Mouse (Mus musculus) liver, postnatal 0 days (tissue): Measurements from ENCODE around the gene Gzmk. TPM values are rescaled to one million over a fixed set of nuclear protein-coding genes. Genes with fewer than 3 reads are reported as not detected.
A peak's percentile ranks its signal among the peaks of the same experiment; 100 is the strongest.

Experiments used
- ATAC-seq: fragments of 200-750 bp; cut with Nextera tagmentation; 2 replicates; pipeline ENCODE4 v1.8.0; 2017; ENCODE audit warnings: mild to moderate bottlenecking, moderate library complexity
- DNase-seq: peaks from one replicate; pipeline ENCODE4 v3.0.0-alpha.2; 2016
- H3K27ac ChIP-seq: fragments of 300-500 bp; sonication (generic); 2 replicates; pipeline ENCODE4 v1.5.1; 2014; ENCODE audit warnings: antibody characterized with exemption, moderate library complexity, mild to moderate bottlenecking, low read depth
- H3K27me3 ChIP-seq: fragments of 300-500 bp; sonication (generic); 2 replicates; pipeline ENCODE4 v1.6.1; 2014; ENCODE audit warnings: low read length, control low read depth, mixed read lengths; ENCODE audit not compliant: insufficient read depth
- H3K36me3 ChIP-seq: fragments of 300-500 bp; sonication (generic); replicated peaks from 2 replicates; pipeline ENCODE4 v1.6.1; 2014; ENCODE audit warnings: mild to moderate bottlenecking, control low read depth, low read length, moderate library complexity, mixed read lengths; ENCODE audit not compliant: insufficient read depth
- H3K4me1 ChIP-seq: fragments of 300-500 bp; sonication (generic); 2 replicates; pipeline ENCODE4 v1.6.1; 2014; ENCODE audit warnings: antibody characterized with exemption, mild to moderate bottlenecking, control low read depth; ENCODE audit not compliant: insufficient read depth
- H3K4me2 ChIP-seq: fragments of 300-500 bp; sonication (generic); 2 replicates; pipeline ENCODE4 v1.6.1; 2014; ENCODE audit warnings: low read depth, mild to moderate bottlenecking, low read length, moderate library complexity, mixed read lengths
- H3K4me3 ChIP-seq: fragments of 300-500 bp; sonication (generic); 2 replicates; pipeline ENCODE4 v1.5.1; 2014; ENCODE audit warnings: low read depth, low read length
- H3K9ac ChIP-seq: fragments of 300-500 bp; sonication (generic); replicated peaks from 2 replicates; pipeline ENCODE4 v1.6.1; 2014; ENCODE audit warnings: mild to moderate bottlenecking, moderate library complexity
- H3K9me3 ChIP-seq: fragments of 300-500 bp; sonication (generic); 2 replicates; pipeline ENCODE4 v1.6.1; 2016; ENCODE audit warnings: mild to moderate bottlenecking, control low read depth, low read length, mixed read lengths
- CTCF ChIP-seq: sonication (generic); IDR thresholded peaks from 2 replicates; pipeline ENCODE4 v1.5.1; 2016; ENCODE audit warnings: antibody characterized with exemption, low read depth
- EP300 ChIP-seq: IDR thresholded peaks from 2 replicates; pipeline ENCODE4 v1.6.1; 2016; ENCODE audit warnings: antibody characterized with exemption, low read depth, mild to moderate bottlenecking
- WGBS: fragments of 180-500 bp; shearing (Covaris S2); extraction: QIAGEN DNeasy Blood & Tissue Kit; methylation state at CpG from one replicate; pipeline ENCODE4 v1.1.7; 2014; ENCODE audit not compliant: insufficient replicate concordance; 5-methylcytosine and 5-hydroxymethylcytosine counted together
- polyA plus RNA-seq: library from polyadenylated mRNA; unstranded; fragments of >200 nt; fragmentation: Nextera tagmentation; extraction: Ambion mirVana; gene quantifications from 2 replicates; pipeline ENCODE4 v1.2.1, GENCODE M21; 2015

Gene Gzmk
- polyA plus RNA-seq, 1 experiment from 2014 or later: not detected

DNA sequence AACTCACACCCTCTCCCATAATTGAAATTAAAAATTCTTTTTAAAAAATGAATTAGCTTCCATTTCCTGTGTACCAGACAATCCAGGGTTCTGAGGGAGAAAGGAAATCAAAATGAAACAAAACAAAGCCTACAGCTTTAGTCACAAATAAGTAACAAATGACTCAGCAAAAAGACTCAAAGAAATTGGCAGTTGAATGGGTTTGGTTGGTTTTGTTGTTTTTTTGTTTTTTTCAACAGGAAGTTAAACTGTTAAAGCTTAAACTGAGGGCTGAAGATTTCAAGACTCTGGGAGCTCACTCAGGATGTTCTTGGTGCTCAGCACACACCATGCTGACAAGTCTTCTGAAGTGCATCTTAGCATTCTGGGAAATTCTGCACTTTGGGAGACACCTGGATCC, 55.5 kb downstream of the Gzmk start:
- DNase-seq (no peak), ATAC-seq (no peak)
- TF ChIP-seq CTCF: no peak
- TF ChIP-seq EP300: no peak
- no peak overlapping the region for H3K9ac ChIP-seq
- no peak overlapping the region for H3K4me3 ChIP-seq
- no peaks in the 10 kb centered on the region for H3K9me3 ChIP-seq
- H3K27me3 ChIP-seq: no peaks in the 10 kb centered on the region
- H3K4me1 ChIP-seq: no peaks in the 10 kb centered on the region
- no peak overlapping the region for H3K27ac ChIP-seq
- H3K36me3 ChIP-seq: no peaks in the 10 kb centered on the region
- H3K4me2 ChIP-seq: no peak overlapping the region

DNA sequence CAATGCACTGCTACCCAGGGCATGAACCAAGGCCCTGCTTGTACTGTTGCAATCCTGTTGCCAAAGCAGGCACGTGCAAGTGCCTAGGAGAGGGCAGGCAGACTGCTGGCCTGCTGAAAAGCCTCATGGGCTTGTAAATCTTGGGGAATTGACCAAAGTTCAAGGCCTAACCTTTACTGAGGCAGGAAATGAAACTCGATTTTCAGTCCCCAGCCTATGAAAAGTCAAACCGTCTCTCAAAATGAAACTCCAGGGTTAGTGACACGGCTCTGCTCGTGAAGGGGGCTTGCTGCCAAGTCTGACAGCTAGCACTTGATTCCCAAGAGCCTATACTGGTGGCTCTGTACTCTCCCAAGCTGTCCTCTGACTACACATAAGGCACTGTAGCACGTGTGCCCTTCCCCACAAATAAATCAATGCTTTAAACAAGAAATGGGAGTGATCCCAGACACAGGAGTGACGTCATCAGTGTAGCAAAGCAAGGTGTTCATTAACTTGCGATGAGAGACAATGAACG, 57.6 kb downstream of the Gzmk start:
- Histone ChIP-seq H3K4me2 (0 out of 2 replicates have a peak overlapping the region, but pooled peaks have one; percentile 6), H3K9ac (no peak overlapping the region), H3K36me3 (no peaks in the 10 kb centered on the region), H3K27me3 (no peaks in the 10 kb centered on the region), H3K9me3 (no peaks in the 10 kb centered on the region), H3K4me3 (no peak overlapping the region), H3K4me1 (no peaks in the 10 kb centered on the region), H3K27ac (peak overlapping the region; percentile 41; the same call in 1 of the 2 replicates)
- ATAC-seq (peak; percentile 94), DNase-seq (peak; percentile 44)
- TF ChIP-seq CTCF (no peak), EP300 (no peak)
- WGBS: 45% methylated on average over 9 of the region's 9 CpGs

DNA sequence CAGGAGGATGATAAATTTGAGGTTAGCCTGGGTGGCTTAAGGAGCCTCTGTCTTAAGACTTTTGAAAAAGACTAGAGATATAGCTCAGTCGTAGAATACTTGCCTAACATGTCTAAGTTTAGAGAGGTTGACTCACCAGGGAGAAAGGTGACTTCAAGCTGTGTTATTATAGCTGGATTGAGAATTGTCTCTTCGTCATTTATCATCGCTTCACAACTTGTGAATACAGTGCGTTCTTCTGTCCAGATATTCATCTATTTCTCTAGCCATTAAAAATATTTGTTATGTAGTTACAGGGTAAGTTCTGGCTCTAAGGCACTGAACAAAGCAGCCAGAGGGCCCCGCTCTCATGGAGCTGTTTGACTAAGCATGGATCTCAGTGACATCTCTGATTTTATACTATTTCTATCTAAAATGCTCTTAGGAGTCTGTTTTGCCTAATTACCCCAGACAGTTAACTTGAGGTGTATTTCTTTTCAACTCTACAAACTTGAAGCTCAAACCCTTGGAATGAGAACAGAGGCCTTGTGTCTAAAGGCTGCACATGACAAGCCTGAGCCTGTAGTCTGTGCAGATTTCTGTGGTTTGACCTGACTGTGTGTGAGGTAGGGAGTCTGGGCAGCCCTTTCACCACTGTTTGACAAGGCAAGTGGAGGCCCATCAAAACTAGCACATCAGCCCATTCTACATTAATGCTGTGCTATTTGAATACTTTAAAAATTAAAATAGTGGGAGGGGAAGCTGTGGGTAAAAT, 61.3 kb downstream of the Gzmk start:
- Histone ChIP-seq H3K9ac (no peak overlapping the region), H3K36me3 (no peaks in the 10 kb centered on the region), H3K4me2 (no peak overlapping the region), H3K27ac (no peak overlapping the region), H3K4me1 (no peaks in the 10 kb centered on the region), H3K4me3 (no peak overlapping the region), H3K9me3 (no peaks in the 10 kb centered on the region), H3K27me3 (no peaks in the 10 kb centered on the region)
- 82% methylated on average over 5 of the region's 5 CpGs for WGBS
- ATAC-seq (no peak), DNase-seq (no peak)
- TF ChIP-seq CTCF (no peak), EP300 (no peak)

DNA sequence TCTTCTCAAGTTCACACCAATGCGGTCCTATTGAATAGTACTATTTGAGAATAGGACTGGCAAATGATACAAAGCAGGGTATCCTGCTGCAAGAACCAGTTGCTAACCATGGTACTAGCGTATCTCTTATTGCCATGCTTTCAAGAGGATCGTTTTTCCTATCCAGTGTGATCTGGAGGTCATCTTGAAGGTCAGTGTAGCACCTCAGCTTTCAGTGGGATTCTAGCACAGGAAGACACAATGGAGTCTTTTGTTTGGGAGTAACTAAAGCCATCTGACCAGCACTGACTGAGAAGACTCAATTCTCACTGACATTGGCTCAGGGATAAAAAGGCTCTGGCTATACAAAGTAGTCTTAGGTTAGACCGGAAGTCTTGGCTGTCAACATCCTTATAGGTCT, 74.2 kb downstream of the Gzmk start:
- ATAC-seq (no peak), DNase-seq (no peak)
- Histone ChIP-seq H3K4me2 (no peak overlapping the region), H3K4me1 (no peaks in the 10 kb centered on the region), H3K27me3 (no peaks in the 10 kb centered on the region), H3K4me3 (no peak overlapping the region), H3K36me3 (no peaks in the 10 kb centered on the region), H3K9ac (no peak overlapping the region), H3K9me3 (no peaks in the 10 kb centered on the region), H3K27ac (no peak overlapping the region)
- 86% methylated on average over 4 of the region's 4 CpGs for WGBS
- TF ChIP-seq CTCF (no peak), EP300 (no peak)

DNA sequence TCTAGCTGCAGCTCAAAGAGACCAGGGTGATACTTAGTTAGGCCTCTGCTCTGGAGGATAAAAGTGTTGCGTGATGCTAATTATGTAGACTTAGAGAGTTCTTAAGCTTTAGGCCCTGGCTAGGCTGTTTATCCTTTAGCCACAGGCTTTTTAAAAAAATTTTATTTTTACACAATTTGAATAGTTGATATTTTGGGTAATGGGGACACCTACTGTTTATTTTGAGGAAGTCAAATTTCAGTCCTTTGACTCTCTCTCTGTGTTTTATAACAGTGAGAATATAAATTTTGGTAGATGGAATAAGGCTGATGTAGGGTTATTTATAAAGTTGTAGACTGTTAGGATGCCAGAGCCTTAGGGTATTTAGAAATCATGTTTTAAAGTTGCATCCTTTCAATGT, 86.1 kb downstream of the Gzmk start:
- TF ChIP-seq CTCF (no peak), EP300 (no peak)
- WGBS: 79% methylated on average over 1 of the region's 1 CpGs
- H3K4me1 ChIP-seq: no peaks in the 10 kb centered on the region
- H3K36me3 ChIP-seq: no peaks in the 10 kb centered on the region
- H3K4me2 ChIP-seq: no peak overlapping the region
- H3K9ac ChIP-seq: no peak overlapping the region
- H3K4me3 ChIP-seq: no peak overlapping the region
- H3K27me3 ChIP-seq: no peaks in the 10 kb centered on the region
- no peaks in the 10 kb centered on the region for H3K9me3 ChIP-seq
- ATAC-seq (no peak), DNase-seq (no peak)
- H3K27ac ChIP-seq: no peak overlapping the region

DNA sequence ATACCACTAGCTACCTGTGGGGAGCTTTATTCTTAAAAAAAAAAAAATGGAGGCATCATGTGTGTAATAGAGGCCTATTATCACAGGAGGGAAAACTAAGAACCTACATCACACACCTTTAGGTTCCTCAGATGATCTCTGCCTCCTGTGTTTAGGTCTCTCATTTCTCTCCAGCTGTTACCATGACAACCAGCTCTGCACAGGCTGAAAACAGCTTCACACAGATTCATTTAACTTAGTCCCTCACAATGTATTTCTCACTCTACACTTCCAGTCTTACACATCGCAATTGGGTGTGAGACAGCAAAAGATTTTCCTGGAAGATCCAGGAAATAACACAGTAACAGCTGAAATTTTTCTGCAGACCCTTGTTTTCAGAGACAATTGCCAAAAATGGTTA, 95.7 kb downstream of the Gzmk start:
- TF ChIP-seq CTCF (no peak), EP300 (no peak)
- 90% methylated on average over 1 of the region's 1 CpGs for WGBS
- Histone ChIP-seq H3K4me3 (no peak overlapping the region), H3K4me1 (no peaks in the 10 kb centered on the region), H3K27ac (no peak overlapping the region), H3K9ac (no peak overlapping the region), H3K9me3 (no peaks in the 10 kb centered on the region), H3K4me2 (no peak overlapping the region), H3K36me3 (no peaks in the 10 kb centered on the region), H3K27me3 (no peaks in the 10 kb centered on the region)
- ATAC-seq (no peak), DNase-seq (no peak)

Other genes with a start within 250 kb of the Gzmk start
- 0.58 TPM in 2 replicates for gene Ccno, start 238.1 kb downstream of the Gzmk start, polyA plus RNA-seq
- not detected in 2 replicates for gene Mcidas, start 232.1 kb downstream of the Gzmk start, polyA plus RNA-seq
- gene Cdc20b, start 190.8 kb downstream of the Gzmk start, polyA plus RNA-seq: not detected in 2 replicates
- gene Gpx8, start 179.5 kb downstream of the Gzmk start, polyA plus RNA-seq: 5.5 and 5.8 TPM in 2 replicates
- gene Gzma, start 124.9 kb downstream of the Gzmk start, polyA plus RNA-seq: 37.3 and 37.9 TPM in 2 replicates
- gene Esm1, start 16.2 kb downstream of the Gzmk start, polyA plus RNA-seq: 0.90 and 1.2 TPM in 2 replicates
- gene BC067074, start 67.3 kb upstream of the Gzmk start, polyA plus RNA-seq: 0.06 and 0.09 TPM in 2 replicates